Mouse (Mus musculus) embryo, embryonic 10 days (tissue): ENCODE data around the gene Cep55.

Source experiments
- DNase-seq: peaks from one replicate; pipeline ENCODE4 v3.0.0-alpha.2; 2015; ENCODE audit warnings: low spot score

Cep55 gene

DNA sequence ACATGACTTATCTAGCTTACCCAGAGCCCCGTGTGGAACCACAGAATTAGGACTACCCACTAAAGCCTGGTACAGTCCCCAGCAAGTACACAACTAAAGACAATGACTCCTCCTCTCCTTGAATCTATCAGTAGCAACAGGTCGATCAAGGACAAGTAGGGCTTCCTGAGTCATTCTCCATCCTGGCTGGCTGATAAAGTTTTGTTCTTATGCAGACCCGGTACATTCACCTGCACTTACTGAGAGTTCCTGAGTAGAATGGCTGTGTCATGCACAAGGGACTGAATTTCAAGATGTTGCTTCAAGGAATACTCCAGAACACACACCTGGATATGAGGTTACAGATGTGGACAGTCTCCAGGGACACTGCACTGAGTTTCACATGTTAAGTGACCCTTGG is 9.6 kb upstream of the Cep55 start:
- DNase-seq, result no peak

DNA sequence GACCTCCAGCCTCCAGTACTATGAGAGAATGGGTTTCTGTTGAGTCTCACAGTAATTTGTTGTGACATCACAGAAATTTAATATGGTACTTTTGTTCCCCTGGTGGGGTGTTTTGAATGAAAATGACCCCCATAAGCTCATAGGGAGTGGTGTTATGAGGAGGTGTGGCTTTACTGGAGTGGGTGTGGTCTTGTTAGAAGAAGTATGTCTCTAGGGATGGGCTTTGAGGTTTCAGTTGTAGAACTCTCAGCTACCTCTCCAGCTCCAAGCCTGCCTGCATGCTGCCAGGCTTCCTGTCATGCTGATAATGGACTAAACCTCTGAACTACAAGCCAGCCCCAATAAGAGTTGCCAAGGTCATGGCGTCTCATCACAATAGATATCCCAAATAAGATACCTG is 5.1 kb upstream of the Cep55 start:
- no peak for DNase-seq

DNA sequence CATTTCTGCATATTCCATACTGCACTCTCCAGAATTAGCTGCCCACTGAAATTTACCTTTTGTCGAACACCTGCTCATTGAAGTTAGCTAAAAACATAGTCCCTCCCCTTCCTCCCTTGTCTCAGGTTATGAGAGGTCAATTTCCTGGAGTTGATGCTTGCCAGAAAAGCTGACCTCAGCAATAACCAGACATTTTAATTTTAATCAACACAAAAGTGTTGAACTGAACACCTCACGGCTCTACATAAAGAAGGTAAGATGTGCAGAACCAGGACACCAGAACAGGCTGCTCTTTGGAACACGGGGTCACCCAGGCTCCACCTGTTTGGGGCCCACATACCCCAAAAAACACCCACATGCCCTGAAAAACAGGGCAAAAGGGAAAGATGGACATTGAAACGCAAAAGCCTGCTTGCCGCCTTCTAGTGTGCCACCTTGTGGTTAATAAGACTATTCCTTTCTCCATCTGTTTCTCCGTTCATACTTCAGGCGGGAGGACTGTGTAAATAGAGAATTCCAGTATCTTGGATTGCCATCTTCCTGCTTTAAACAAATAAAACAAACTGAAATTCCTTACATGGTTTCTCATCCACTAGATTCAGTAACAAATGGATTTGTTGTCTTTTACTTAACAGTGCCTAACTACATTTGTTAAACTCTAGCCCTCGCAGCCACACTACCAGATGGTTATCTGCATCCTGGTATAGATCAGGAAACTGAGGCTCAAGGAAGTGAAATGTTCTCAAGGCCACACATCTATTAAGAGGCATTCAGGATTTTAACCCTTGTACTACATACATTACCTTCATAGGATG is 1.4 kb upstream of the Cep55 start:
- peak; percentile 73 for DNase-seq

DNA sequence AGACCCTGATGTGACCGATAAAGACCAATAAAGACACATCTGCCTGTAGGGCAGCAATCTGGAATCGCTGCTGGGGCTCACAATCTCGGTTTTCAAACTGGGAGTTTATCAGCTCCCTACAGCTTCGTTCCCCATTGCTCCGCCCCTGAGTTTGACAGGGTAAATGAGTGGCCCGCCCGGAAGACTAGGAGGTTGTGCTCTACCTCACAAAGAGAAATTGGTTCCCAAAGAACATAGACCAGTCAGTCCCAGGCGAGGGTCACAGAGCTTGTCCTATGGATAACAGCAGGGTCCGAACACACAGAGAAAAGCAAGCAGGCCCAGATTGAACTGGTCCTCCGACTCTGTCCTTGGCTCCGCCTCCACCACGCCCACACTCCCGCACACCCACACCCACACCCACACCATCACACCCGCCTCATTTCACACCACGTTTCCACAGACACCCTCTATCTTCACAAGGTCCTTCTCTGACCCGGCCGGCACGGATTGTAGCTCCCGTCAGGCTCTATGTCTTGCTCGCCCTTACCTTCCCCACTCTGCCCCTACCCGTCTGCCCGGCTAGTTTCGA is 577 bp upstream of the Cep55 start:
- DNase-seq, result peak; percentile 80

DNA sequence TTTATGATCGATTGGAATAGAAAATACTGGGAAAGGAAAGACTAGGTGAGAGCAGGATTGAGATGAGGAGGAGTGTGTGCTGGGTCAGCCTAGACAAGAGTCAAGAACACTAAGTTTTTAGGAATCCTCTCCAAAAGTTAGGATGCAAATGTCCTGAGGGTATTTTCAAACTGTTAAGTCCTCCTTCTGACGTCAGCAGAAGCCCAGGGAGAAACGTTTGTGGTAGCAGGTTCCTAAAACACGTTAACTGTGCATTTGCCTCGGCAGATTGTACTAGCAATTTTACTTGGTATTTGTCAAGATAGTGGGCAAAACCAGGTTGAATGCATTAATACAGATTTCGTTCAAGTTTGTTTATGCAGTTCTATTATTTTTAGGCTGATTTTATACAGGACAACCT is 987 bp downstream of the Cep55 start:
- no peak for DNase-seq

DNA sequence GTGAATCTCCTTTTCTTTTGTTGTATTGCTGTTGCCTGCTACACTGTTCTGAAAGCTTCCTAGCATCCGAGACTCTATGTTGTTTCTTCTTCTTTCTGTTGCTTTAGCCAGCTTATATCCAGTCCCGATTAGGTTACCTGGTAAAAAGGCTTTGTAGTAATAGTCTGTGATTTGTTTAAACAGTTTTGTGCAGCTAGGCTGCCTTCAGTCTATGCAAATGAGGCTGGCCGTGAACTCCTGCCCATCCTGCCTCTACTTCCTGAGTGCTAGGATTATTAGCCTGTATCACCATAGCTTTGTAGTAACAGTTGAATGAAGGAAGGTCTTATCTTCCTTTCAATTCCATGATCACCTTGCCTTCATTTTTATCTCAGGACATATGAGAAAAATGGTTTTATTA is 1.5 kb downstream of the Cep55 start:
- DNase-seq, result peak; percentile 8

DNA sequence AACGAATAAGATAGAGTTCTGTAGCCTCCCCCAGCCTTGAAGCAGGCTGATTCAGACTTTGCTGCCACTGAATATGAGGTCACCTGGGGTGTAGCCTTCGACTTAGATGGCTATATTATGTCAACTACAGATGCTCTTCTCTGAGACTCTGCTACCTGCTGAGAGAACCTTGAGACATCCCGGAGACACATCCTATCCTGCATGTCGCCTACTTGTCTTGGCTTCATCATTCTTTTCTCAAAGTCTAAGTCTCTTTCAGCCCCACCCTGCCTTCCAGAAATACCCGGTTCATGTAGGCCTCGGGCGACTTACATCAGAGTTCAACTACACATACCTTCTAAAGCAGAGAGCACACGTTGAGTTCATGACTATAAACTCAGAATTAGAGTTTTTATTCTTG is 2.1 kb downstream of the Cep55 start:
- no peak for DNase-seq

DNA sequence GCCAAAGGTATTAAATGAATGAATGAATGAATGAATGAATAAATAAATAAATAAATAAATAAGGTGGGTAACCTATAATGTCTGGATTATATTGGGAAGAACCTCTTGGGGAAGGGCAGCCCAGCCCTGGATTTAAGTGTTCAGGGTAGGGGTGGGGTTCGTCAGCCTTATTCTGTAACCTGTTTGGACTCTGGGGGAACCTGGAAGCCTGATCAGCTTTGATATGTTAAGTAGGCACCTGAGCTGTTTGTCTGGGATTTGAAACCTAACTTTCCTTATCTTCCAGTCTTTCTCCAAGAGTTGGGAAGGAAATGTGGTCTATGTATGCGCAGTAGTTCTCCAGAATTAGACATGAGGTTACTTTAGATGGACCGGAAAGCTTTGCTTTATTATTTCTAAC is 8.4 kb downstream of the Cep55 start:
- DNase-seq, result no peak

DNA sequence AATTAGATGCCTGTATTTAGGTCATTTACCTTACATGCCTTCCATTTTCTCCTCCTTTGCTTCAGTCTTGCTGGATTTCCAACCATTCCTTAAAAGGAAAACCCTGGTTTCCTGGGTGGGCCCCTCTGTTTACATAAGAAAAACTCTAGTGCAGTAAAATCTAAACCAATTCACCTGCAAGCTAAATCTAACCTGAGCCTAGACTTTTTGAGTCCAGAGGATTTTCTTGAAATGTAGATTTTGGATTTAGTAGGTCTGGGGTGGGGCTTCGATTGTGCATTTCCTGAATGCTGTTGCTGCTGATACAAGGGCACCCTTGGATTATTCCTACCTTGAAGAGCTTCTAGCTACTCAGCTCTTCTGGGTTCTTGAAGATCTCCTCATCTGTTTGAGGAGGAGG is 9.2 kb downstream of the Cep55 start:
- DNase-seq, result no peak

DNA sequence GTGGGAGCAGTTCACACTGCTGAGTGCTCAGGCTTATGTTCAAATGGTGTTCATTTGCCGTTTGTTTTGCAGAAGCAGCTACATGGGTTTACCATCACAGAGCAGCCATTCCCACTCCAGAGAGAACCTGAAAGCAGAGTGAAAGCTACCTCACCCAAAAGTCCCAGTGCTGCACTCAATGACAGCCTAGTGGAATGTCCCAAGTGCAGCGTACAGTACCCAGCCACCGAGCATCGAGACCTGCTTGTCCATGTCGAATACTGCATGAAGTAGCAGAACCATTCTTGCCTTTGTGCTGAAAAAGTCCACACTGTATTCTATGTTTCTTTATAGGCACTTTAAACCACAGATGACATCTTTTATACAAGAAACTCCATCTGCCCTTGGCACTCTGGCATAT is 18.4 kb downstream of the Cep55 start:
- no peak for DNase-seq

DNA sequence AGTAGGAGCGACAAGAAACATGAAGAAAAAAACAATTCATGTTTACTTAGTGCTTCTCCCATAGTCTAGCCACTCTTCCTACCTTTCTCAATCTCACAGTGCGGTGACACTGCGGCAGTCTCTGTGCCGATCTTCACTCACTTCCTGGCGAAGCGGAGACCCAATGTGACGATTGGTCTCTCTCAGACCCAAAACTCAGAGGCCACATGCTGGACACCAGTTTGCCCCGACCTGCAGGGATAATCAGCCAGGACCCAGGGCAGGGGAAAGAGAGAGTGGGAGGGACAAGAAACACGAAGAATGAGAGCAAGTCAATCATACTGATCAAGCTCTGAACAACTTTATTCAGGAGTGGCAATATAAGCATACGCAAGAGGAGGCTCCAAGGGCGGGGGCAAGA is 20.2 kb downstream of the Cep55 start:
- no peak for DNase-seq

DNA sequence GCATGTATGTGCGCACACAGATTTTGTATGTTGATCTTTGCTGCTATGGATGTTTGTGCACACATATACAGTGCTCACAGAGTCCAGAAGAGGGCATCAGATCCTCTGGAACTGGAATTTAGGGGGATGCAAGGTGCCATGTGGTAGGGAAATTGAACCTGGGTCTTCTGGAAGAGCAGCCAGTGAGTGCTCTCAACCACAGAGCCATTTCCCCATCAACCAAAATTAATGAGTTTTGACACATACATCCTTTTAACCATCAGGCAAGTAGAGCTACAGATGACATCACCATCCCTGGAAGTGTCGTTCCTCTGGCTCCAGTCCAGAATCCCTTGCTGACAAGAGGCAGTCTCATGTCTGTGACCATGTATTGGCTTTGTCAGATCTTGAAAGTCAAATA is 21.4 kb downstream of the Cep55 start:
- DNase-seq, result peak; percentile 16

DNA sequence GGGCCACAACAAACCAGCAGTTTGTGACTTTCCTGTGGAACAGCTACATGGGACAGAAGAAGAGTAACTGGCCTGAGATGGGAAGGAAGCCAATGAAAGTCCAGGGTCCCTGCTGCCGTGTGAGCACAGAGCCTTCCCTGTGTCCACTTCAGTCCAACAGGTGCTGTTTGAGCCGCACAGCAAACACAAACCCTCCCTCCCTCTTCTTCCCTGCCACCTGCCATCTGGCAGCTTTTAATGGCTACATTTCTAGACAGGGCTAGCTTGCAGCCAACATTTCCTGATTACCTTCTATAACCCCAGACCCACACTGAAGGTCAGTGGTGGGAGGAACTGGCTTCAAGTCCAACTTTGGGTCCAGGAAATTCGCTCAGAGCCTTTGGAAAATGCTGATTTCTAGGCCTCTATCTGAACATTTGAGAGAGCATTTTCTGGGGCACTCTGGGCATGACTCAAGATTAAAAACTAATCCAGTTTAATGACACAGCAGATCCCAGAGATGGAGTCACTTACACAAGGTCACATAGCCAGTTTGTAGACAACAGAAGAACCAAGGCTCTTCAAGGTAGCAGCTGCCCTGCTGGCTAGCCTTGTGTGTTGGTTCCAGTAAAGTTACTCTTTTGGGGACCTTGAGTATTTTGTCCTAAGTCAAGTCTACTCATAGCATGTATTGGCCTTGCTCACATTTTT is 23.2 kb downstream of the Cep55 start:
- no peak for DNase-seq

DNA sequence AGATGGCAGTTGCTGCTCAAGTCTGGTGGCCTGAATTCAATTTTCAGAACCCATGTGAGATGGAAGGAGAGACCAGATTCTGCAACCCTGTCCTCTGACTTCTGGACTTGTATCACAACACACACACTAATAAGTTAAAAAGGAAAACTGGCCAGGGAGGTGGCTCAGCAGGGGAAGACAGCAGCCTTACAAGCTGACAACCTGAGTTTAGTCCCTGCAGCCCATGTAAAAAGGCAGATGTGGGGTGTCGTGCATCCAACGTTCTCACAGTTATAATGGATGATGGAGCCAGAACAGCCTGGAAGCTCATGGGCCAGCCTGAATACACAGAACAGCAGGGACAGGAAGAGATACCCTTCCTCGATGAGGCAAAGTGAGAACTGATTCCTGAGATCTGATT is 26.6 kb downstream of the Cep55 start:
- no peak for DNase-seq

DNA sequence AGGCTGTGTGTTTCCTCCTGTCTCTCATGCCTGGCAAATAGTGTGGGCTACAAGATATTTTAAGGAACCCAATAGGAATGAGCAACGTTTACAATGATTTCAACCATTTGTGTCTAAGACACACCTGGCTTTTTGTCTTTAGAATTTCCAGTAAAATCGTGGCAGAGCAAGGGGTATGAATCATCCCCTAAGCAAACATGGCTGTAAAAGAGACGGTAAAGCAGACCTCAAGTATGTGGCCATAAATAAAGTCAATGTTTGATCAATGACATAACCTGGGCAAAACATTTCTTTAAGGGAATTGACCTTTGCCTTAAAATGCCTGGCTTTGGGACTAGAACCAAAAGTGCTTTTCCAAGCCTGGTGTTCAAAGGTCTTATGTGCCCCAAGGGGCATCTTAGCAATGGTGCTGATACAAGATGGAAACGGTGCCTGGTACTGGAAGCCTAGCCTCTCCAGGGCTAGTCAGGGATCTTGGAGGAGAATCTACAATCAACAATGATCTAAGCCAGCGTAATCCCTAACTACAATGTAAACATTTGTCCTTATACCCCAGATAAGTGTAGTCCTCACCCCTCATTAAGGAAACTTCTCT is 28.2 kb downstream of the Cep55 start:
- DNase-seq, result no peak

DNA sequence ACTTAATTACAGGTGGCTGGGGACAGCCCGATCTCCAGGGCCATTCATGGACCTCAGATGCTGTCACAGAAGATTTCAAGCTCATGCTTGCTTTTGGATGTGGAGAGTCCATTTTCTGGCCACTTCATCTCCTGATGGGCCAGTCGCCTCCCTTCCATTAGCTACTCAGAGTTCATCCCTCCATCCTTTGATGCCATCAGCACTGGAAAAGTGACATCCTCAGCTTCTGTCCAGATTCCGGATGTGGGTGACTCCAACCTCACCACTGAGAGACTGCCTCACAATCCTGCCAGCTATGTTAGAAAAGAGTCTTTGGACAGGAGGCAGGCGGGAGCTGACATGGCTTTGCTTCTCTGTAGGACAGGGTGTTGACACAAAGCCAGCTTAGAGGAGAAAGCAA is 31.0 kb downstream of the Cep55 start:
- no peak for DNase-seq

DNA sequence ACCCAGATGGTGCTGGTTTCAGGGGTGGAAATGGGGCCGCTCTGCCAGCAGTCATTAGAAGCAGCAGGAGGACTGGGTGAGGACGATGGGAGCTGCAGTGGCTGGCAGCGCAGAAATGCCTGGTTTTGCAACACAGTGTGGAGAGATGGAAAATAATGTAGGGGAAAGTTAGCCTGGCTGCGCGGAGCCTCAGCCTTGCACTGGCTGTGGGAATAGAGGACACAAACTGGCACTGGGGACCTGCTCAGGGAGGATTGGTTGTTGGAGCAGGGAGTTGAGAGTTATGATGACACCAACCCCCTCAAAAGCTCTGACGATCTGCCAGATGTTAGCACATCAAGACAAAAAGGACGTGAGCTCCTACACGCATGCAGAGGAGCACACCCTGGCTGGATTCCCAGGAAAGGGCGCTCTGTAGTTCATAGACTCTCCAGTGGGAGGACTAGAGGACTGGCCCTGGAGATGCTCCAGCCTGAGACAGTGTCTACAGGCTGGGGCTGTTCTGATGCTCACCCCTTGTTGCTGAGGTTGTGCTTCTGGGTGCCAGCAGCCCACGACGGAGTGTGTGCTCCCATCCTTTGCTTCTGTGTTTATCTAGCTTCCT is 32.2 kb downstream of the Cep55 start:
- DNase-seq, result peak; percentile 48

DNA sequence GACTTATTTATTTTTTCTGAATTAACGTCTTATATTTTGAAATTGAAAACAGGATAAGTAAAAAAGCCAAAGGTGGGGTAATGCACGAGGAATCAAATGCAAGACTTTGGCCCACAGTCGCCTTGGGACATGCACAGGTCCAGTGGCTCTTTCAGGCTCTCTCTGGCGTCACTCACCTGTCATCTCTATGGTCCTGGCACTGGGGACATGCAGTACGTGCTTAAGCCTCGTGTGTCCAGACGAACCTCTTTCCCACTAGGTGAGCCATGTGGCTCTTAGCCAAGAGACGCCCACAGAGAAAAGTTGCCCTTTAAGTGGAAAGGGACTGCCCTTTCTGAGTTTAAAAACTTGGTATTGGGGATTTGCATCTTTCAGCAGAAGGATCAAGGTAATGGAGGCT is 34.5 kb downstream of the Cep55 start:
- DNase-seq, result no peak

DNA sequence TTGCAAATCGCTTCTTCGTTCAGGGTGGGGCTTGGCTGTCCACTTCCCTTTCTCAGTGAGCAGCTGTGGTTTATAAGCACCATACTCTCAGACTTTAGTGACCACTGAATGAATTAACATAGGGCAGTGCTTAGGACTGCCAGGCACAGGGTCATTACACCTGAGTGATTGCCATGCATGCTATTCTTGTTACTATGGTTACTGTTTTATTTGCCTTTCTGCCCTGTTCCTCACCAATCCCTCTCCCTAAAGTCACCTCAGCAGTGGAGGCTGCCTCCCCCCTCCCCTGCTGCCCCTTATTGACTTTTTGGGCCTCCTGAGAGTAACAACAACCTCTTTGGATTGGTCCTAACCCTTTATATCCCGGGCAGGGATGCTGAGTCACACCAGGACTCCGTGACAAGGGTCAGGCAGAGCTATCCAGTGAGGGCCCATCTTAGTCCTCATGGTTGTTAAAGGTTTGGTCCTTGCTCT is 36.7 kb downstream of the Cep55 start:
- DNase-seq, result peak; percentile 15

DNA sequence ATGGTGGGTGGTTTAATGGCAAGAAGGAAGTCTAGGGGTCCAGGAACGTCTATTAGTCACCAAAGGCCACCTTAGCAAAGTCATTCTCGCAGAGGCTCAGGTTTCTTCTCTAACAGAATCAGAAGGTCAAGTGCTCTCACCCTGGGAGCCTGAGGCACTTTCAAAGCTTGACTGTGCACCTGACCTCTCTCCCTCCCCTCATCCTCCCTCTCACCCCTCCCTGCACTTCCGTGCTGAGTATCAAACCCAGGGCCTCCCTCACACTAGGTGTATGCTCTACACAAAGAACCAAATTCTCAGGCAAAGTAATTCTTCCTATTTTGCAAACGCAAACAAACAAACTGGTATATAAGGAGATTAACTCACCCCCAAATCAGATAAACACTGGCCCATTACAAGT is 41.4 kb downstream of the Cep55 start:
- DNase-seq, result peak; percentile 14

DNA sequence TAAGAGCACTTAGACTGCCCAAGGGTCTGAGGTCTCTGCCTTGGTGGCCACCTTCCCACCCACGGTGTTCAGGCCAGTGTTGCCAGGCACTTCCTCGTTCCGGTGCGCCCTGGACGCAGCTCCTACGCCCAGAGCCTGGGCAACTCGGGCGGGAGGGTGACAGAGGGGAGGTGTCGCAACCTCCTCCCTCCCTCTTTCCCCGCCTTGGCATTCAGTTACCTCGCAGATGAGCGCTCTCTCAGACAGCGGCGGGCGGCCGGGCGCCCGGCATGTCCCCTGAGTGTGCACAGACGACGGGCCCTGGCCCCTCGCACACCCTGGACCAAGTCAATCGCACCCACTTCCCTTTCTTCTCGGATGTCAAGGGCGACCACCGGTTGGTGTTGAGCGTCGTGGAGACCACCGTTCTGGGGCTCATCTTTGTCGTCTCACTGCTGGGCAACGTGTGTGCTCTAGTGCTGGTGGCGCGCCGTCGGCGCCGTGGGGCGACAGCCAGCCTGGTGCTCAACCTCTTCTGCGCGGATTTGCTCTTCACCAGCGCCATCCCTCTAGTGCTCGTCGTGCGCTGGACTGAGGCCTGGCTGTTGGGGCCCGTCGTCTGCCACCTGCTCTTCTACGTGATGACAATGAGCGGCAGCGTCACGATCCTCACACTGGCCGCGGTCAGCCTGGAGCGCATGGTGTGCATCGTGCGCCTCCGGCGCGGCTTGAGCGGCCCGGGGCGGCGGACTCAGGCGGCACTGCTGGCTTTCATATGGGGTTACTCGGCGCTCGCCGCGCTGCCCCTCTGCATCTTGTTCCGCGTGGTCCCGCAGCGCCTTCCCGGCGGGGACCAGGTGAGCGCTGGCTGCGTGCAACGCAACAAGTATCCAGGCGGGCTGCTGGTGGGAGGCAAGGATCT is 42.3 kb downstream of the Cep55 start, which contains the start of gene Ffar4:
Gene Ffar4, plus strand, starts transcription at position 214 of the 901 bp plus-strand sequence.
- peak; percentile 56 for DNase-seq
